Mouse (Mus musculus) midbrain, postnatal 0 days (tissue): ENCODE results near the gene Fignl2. TPM values are rescaled to one million over a fixed set of nuclear protein-coding genes. Genes with fewer than 3 reads are reported as not detected.

ENCODE experiments used
- ATAC-seq: fragments of 200-750 bp; cut with Nextera tagmentation; 2 replicates; pipeline ENCODE4 v1.8.0; 2017; ENCODE audit warnings: moderate number of reproducible peaks, mild to moderate bottlenecking, moderate TSS enrichment, moderate library complexity; ENCODE audit not compliant: low FRiP score
- DNase-seq: peaks from one replicate; pipeline ENCODE4 v3.0.0-alpha.2; 2015; ENCODE audit warnings: low spot score
- H3K27ac ChIP-seq: fragments of 300-500 bp; sonication (generic); 2 replicates; pipeline ENCODE4 v1.5.1; 2014; ENCODE audit warnings: low read depth, mild to moderate bottlenecking, low read length, mixed read lengths
- H3K27me3 ChIP-seq: fragments of 300-500 bp; sonication (generic); 2 replicates; pipeline ENCODE4 v1.6.1; 2014; ENCODE audit warnings: low read length, control low read depth, mixed read lengths; ENCODE audit not compliant: insufficient read depth
- H3K36me3 ChIP-seq: fragments of 300-500 bp; sonication (generic); 2 replicates; pipeline ENCODE4 v1.6.1; 2014; ENCODE audit warnings: low read length, control low read depth, mixed read lengths; ENCODE audit not compliant: insufficient read depth
- H3K4me1 ChIP-seq: fragments of 300-500 bp; sonication (generic); 2 replicates; pipeline ENCODE4 v1.6.1; 2014; ENCODE audit warnings: mild to moderate bottlenecking, control low read depth, antibody characterized with exemption, low read length, mixed read lengths; ENCODE audit not compliant: insufficient read depth
- H3K4me2 ChIP-seq: fragments of 300-500 bp; sonication (generic); 2 replicates; pipeline ENCODE4 v1.6.1; 2014; ENCODE audit warnings: low read depth, mild to moderate bottlenecking, low read length, mixed read lengths; ENCODE audit not compliant: poor library complexity, severe bottlenecking
- H3K4me3 ChIP-seq: fragments of 300-500 bp; sonication (generic); 2 replicates; pipeline ENCODE4 v1.5.1; 2014; ENCODE audit warnings: low read depth, mild to moderate bottlenecking, low read length, moderate library complexity
- H3K9ac ChIP-seq: fragments of 300-500 bp; sonication (generic); replicated peaks from 2 replicates; pipeline ENCODE4 v1.6.1; 2014; ENCODE audit warnings: mild to moderate bottlenecking, low read length, moderate library complexity, mixed read lengths; ENCODE audit not compliant: poor library complexity, severe bottlenecking
- H3K9me3 ChIP-seq: fragments of 300-500 bp; sonication (generic); 2 replicates; pipeline ENCODE4 v1.6.1; 2016; ENCODE audit warnings: low read length, control low read depth
- CTCF ChIP-seq: IDR thresholded peaks from 2 replicates; pipeline ENCODE4 v1.5.1; 2016; ENCODE audit warnings: antibody characterized with exemption, mild to moderate bottlenecking
- WGBS: fragments of 180-500 bp; shearing (Covaris S2); extraction: QIAGEN DNeasy Blood & Tissue Kit; methylation state at CpG from one replicate; pipeline ENCODE4 v1.1.7; 2014; 5-methylcytosine and 5-hydroxymethylcytosine counted together
- polyA plus RNA-seq: library from polyadenylated mRNA; unstranded; fragments of >200 nt; fragmentation: Nextera tagmentation; extraction: Ambion mirVana; gene quantifications from 2 replicates; pipeline ENCODE4 v1.2.1, GENCODE M21; 2015
- total RNA-seq: library from RNA; depleted of rRNA; stranded (reverse); fragments of >200 nt; gene quantifications from 2 replicates; pipeline ENCODE4 v1.2.3, GENCODE M21; 2014

Gene Fignl2
- total and polyA plus RNA-seq, 2 experiments from 2014 or later = 0.05 to 3.4 TPM

DNA sequence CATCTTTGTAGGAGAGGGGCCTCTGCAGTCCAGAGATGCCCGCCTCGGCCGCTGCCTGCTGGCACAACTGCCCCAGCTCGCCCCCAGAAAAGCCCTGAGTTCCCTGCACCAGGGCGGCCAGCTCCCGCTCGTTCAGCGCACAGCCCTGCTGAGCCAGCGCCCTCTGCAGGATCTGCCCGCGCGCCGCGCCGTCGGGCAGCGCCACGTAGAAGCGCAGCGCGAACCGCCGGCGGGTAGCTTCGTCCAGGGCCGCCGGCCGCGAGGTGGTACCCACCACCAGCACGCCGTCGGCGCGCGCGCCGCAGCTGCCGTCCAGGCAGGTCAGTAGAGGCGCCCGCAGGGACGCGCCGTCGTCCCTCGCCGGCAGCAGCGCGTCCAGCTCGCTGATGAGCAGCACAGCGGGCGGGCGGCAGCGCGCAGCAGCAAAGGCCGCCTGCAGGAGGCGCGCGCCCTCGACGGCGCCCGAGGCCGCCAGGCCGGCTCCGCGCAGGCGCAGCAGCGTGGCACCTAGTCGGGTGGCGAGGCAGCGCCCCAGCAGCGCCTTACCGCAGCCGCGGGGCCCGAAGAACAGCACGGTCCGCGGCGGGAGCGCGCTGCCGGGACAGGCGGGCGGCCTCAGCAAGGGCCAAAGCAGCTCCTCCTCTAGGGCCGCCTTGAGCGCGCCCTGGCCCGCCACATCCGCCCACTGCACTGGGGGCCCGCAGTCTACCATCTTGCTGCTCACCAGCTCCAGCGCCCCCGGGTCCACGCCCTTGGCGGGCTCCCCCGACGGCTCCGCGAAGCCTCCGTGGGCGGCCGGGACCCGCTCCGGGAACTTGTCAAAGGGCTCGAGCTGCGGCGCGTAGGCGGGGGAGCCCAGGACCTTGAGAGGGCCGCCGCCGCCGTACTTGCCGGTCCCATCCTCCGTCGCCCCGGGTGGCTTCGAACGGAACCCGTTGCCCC, 25.5 kb downstream of the Fignl2 start:
- TF ChIP-seq CTCF = 0 out of 2 replicates have a peak, but pooled peaks have one; percentile 14
- Histone ChIP-seq H3K4me3 (peak overlapping the region; percentile 38), H3K9me3 (no peaks in the 10 kb centered on the region), H3K27ac (no peak overlapping the region), H3K4me2 (peak overlapping the region; percentile 55), H3K9ac (no peak overlapping the region), H3K4me1 (no peaks in the 10 kb centered on the region), H3K36me3 (no peaks in the 10 kb centered on the region), H3K27me3 (peaks cover 53% of the 10 kb centered on the region)
- 20% methylated on average over 101 of the region's 120 CpGs for WGBS
- DNase-seq (no peak), ATAC-seq (no peak)

GRCm38 (mm10) chr15:101051869-101052268, 26.5 kb downstream of the Fignl2 start:
- WGBS = 46% methylated on average over 10 of the region's 10 CpGs
- DNase-seq (no peak), ATAC-seq (no peak)
- TF ChIP-seq CTCF = no peak
- H3K9ac ChIP-seq = no peak overlapping the region
- no peaks in the 10 kb centered on the region; the same call in 1 of the 2 replicates for H3K4me1 ChIP-seq
- H3K36me3 ChIP-seq = no peaks in the 10 kb centered on the region
- no peak overlapping the region for H3K4me3 ChIP-seq
- H3K4me2 ChIP-seq = no peak overlapping the region
- peaks cover 54% of the 10 kb centered on the region for H3K27me3 ChIP-seq
- no peaks in the 10 kb centered on the region for H3K9me3 ChIP-seq
- H3K27ac ChIP-seq = no peak overlapping the region

- no peaks in the 10 kb centered on the region for H3K36me3 ChIP-seq
- no peak overlapping the region for H3K4me2 ChIP-seq
- no peaks in the 10 kb centered on the region for H3K9me3 ChIP-seq
- no peak overlapping the region for H3K4me3 ChIP-seq
- DNase-seq (no peak), ATAC-seq (no peak)
- TF ChIP-seq CTCF = no peak
- H3K27ac ChIP-seq = no peak overlapping the region
- no peaks in the 10 kb centered on the region; the same call in 1 of the 2 replicates for H3K4me1 ChIP-seq
- no peak overlapping the region for H3K9ac ChIP-seq
- H3K27me3 ChIP-seq = peaks cover 60% of the 10 kb centered on the region
- 59% methylated on average over 5 of the region's 5 CpGs for WGBS
These were observed 29.9 kb downstream of the Fignl2 start for GRCm38 (mm10) chr15:101048338-101048896.

DNA sequence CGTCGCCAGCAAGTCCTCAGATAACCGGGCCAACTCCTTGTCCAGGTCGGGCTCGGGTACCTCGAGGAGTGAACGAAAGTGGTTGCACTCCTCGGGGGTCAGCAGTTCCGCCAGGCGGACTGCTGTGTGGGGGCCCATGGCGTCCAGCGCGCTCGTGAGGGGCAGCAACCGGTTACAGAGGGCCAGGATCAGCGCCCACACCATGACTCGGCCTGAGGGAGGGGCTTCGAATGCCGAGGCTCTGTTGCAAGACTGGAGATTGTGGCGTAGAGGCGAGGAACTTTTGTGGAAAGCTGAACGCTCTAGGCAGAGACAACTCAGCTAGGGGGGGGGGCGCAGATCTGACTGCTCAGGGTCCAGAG, 31.2 kb downstream of the Fignl2 start, which contains the start of gene Gm47841:
Gene Gm47841, minus strand, starts transcription at position 204 of the 362 bp plus-strand sequence.
- ATAC-seq (no peak), DNase-seq (no peak)
- no peak within 1 kb of the TSS for H3K27ac ChIP-seq
- H3K9me3 ChIP-seq = no peaks in the 10 kb centered on the region
- H3K36me3 ChIP-seq = 0 out of 2 replicates have a peak, but pooled peaks cover 2% of the 10 kb centered on the region
- H3K4me2 ChIP-seq = peak within 1 kb of the TSS; percentile 99
- H3K4me3 ChIP-seq = peak within 1 kb of the TSS; percentile 49
- peaks cover 48% of the 10 kb centered on the region for H3K27me3 ChIP-seq
- peak within 1 kb of the TSS; percentile 57 for H3K9ac ChIP-seq
- TF ChIP-seq CTCF = no peak
- no peaks in the 10 kb centered on the region; the same call in 1 of the 2 replicates for H3K4me1 ChIP-seq
- 2% methylated on average over 22 of the region's 23 CpGs for WGBS

DNA sequence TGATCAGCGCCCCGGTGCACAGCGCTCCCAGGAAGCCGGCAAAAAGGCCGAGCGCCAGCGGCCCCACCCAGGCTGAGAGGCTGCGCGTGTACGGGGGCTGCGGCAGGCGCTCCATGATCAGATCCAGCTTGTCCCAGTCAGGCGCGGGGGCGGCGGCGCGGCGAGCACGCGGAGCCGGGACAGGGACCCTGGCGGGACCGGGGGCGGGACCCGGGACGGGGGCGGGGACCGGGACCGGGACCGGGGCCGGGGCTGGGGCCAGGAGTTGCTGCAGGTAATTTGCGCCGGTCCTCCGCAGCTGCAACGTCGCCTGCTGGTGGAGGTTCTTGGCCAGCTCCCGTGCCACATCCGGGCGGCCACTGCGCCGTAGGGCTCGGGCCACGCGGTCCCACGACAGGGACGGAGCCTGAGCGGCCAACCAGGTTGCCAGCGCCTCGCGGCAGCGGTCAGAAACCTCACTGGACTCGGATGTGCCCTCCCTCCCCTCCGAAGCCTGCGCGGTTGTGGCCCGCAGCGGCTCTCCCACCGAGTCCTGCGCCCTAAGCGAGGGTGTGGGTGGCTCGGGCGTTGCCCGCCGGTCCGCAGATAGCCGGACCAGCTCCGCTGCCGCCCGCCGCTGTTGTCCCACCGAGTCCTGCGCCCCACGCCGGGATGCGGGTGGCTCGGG, 31.7 kb downstream of the Fignl2 start:
- ATAC-seq (peak; percentile 38; the same call in 1 of the 2 replicates), DNase-seq (no peak)
- Histone ChIP-seq H3K27me3 (peaks cover 46% of the 10 kb centered on the region), H3K4me3 (peak overlapping the region; percentile 49), H3K27ac (no peak overlapping the region), H3K4me2 (peak overlapping the region; percentile 99), H3K4me1 (no peaks in the 10 kb centered on the region; the same call in 1 of the 2 replicates), H3K36me3 (0 out of 2 replicates have a peak, but pooled peaks cover 2% of the 10 kb centered on the region), H3K9ac (peak overlapping the region; percentile 57), H3K9me3 (no peaks in the 10 kb centered on the region)
- WGBS = 1% methylated on average over 63 of the region's 77 CpGs
- 0 out of 2 replicates have a peak, but pooled peaks have one; percentile 5 for TF ChIP-seq CTCF
